Comparison of ENCODE assay signal across 9 mouse cellular contexts in genomic region chr17:23960084-23960738, GRCm38 (mm10). TPM values are rescaled to one million over a fixed set of nuclear protein-coding genes. Genes with fewer than 3 reads are reported as not detected.
DNase-seq lines count a peak whose midpoint lies in the region; ATAC-seq and TF ChIP-seq lines count a peak whose summit lies in the region.
"Had no signal": no experiment of that assay in that cellular context is flagged by ENCODE, and none has a peak within 500 bp of the region (broad histone marks: within the 10 kb centered on the region; RNA-seq: fewer than 3 reads in every experiment).

No protein-coding gene starts in this region.

- H3K9ac ChIP-seq in ES-Bruce4 (ENCODE audit: low read depth, poor library complexity, severe bottlenecking) = no peak overlapping the region
- peak overlapping the region; percentile 20; the same call in 1 of the 2 replicates for H3K9ac ChIP-seq in forebrain, embryonic 11.5 days (ENCODE audit: low read length)
- no peak overlapping the region for H3K9ac ChIP-seq in heart, embryonic 16.5 days (ENCODE audit: low read length)
- no peak overlapping the region for H3K9ac ChIP-seq in liver, embryonic 12.5 days
- H3K9ac ChIP-seq in neural tube, embryonic 12.5 days = no peak overlapping the region
- H3K9ac ChIP-seq in stomach, postnatal 0 days (ENCODE audit: low read length) = no peak overlapping the region

- H3K27me3 ChIP-seq in ES-Bruce4 (ENCODE audit: control insufficient read depth, insufficient read depth, low read length, poor library complexity, severe bottlenecking) = no peaks in the 10 kb centered on the region
- no peaks in the 10 kb centered on the region for H3K27me3 ChIP-seq in forebrain, embryonic 11.5 days (ENCODE audit: control insufficient read depth, insufficient read depth, low read length)
- no peaks in the 10 kb centered on the region for H3K27me3 ChIP-seq in heart, embryonic 16.5 days (ENCODE audit: control insufficient read depth, insufficient read depth, low read length)
- no peaks in the 10 kb centered on the region; the same call in 1 of the 2 replicates for H3K27me3 ChIP-seq in liver, embryonic 12.5 days (replicated peaks)
- H3K27me3 ChIP-seq in neural tube, embryonic 12.5 days (replicated peaks) = no peaks in the 10 kb centered on the region
- no peaks in the 10 kb centered on the region for H3K27me3 ChIP-seq in stomach, postnatal 0 days (ENCODE audit: control insufficient read depth, insufficient read depth, low read length)

- TF ChIP-seq POLR2A in ES-Bruce4 (IDR thresholded peaks at IDR 0.05; ENCODE audit: insufficient read depth, low read length) = no peak

- H3K4me2 ChIP-seq in forebrain, embryonic 11.5 days (ENCODE audit: low read depth, low read length, severe bottlenecking) = no peak overlapping the region
- H3K4me2 ChIP-seq in heart, embryonic 16.5 days (ENCODE audit: low read depth, low read length) = no peak overlapping the region
- H3K4me2 ChIP-seq in liver, embryonic 12.5 days = no peak overlapping the region
- no peak overlapping the region for H3K4me2 ChIP-seq in neural tube, embryonic 12.5 days (replicated peaks)
- H3K4me2 ChIP-seq in stomach, postnatal 0 days (replicated peaks; ENCODE audit: low read depth) = no peak overlapping the region

- no peaks in the 10 kb centered on the region for H3K4me1 ChIP-seq in ES-Bruce4 (ENCODE audit: control insufficient read depth, insufficient read depth, low read length)
- H3K4me1 ChIP-seq in forebrain, embryonic 11.5 days (replicated peaks; ENCODE audit: control insufficient read depth, insufficient read depth, low read length) = no peaks in the 10 kb centered on the region
- no peaks in the 10 kb centered on the region for H3K4me1 ChIP-seq in heart, embryonic 16.5 days (ENCODE audit: control insufficient read depth, insufficient read depth, low read length)
- no peaks in the 10 kb centered on the region for H3K4me1 ChIP-seq in liver, embryonic 12.5 days
- H3K4me1 ChIP-seq in neural tube, embryonic 12.5 days = no peaks in the 10 kb centered on the region
- H3K4me1 ChIP-seq in stomach, postnatal 0 days (replicated peaks; ENCODE audit: control insufficient read depth, insufficient read depth) = no peaks in the 10 kb centered on the region

- H3K36me3 ChIP-seq in ES-Bruce4 (ENCODE audit: control insufficient read depth, insufficient read depth, low read length, poor library complexity, severe bottlenecking) = no peaks in the 10 kb centered on the region
- H3K36me3 ChIP-seq in forebrain, embryonic 11.5 days (ENCODE audit: control insufficient read depth, insufficient read depth, low read length) = no peaks in the 10 kb centered on the region
- H3K36me3 ChIP-seq in heart, embryonic 16.5 days (ENCODE audit: control insufficient read depth, insufficient read depth) = no peaks in the 10 kb centered on the region
- H3K36me3 ChIP-seq in liver, embryonic 12.5 days = no peaks in the 10 kb centered on the region
- H3K36me3 ChIP-seq in neural tube, embryonic 12.5 days = no peaks in the 10 kb centered on the region
- no peaks in the 10 kb centered on the region for H3K36me3 ChIP-seq in stomach, postnatal 0 days (ENCODE audit: control insufficient read depth, insufficient read depth, low read length)

- no peak for TF ChIP-seq EP300 in ES-Bruce4 (IDR thresholded peaks at IDR 0.05; ENCODE audit: insufficient read depth, low read depth, low read length)
- TF ChIP-seq EP300 in stomach, postnatal 0 days (optimal IDR thresholded peaks at IDR 0.05) = no peak

- peak; percentile 98 for TF ChIP-seq CTCF in ES-Bruce4 (IDR thresholded peaks at IDR 0.05; ENCODE audit: low read depth, low read length)
- TF ChIP-seq CTCF in stomach, postnatal 0 days (IDR thresholded peaks at IDR 0.05; ENCODE audit: low read depth) = peak; percentile 100

- WGBS in forebrain, embryonic 11.5 days = 38% methylated on average over 3 of the region's 3 CpGs
- WGBS in heart, embryonic 16.5 days = 37% methylated on average over 3 of the region's 3 CpGs
- WGBS in liver, embryonic 12.5 days (ENCODE audit: insufficient replicate concordance) = 33% methylated on average over 3 of the region's 3 CpGs
- WGBS in neural tube, embryonic 12.5 days = 44% methylated on average over 3 of the region's 3 CpGs
- 36% methylated on average over 3 of the region's 3 CpGs for WGBS in stomach, postnatal 0 days

- H3K4me3 ChIP-seq in ES-Bruce4 (ENCODE audit: low read depth, low read length) = no peak overlapping the region
- H3K4me3 ChIP-seq in forebrain, embryonic 11.5 days (ENCODE audit: low read depth, low read length) = no peak overlapping the region
- H3K4me3 ChIP-seq in heart, embryonic 16.5 days (ENCODE audit: low read length) = no peak overlapping the region
- no peak overlapping the region for H3K4me3 ChIP-seq in liver, embryonic 12.5 days
- no peak overlapping the region for H3K4me3 ChIP-seq in neural tube, embryonic 12.5 days
- H3K4me3 ChIP-seq in stomach, postnatal 0 days (ENCODE audit: low read depth, low read length) = no peak overlapping the region

- DNase-seq in c-Kit-positive CD71-positive TER-119-negative erythroid progenitor cells, embryonic 14.5 days (ENCODE audit: low read depth) = peak; percentile 53
- peak; percentile 90 for DNase-seq in forebrain, embryonic 11.5 days (ENCODE audit: low spot score)
- peak; percentile 86 for DNase-seq in kidney, postnatal 14 days
- DNase-seq in stomach, postnatal 0 days (ENCODE audit: low spot score) = peak; percentile 85

- H3K9me3 ChIP-seq in ES-Bruce4 (replicated peaks; ENCODE audit: control insufficient read depth, insufficient read depth, low read length, poor library complexity, severe bottlenecking) = no peaks in the 10 kb centered on the region
- H3K9me3 ChIP-seq in forebrain, embryonic 11.5 days (ENCODE audit: control insufficient read depth, low read length) = no peaks in the 10 kb centered on the region
- H3K9me3 ChIP-seq in heart, embryonic 16.5 days (replicated peaks; ENCODE audit: control insufficient read depth, low read length) = no peaks in the 10 kb centered on the region
- no peaks in the 10 kb centered on the region for H3K9me3 ChIP-seq in liver, embryonic 12.5 days (replicated peaks)
- no peaks in the 10 kb centered on the region for H3K9me3 ChIP-seq in neural tube, embryonic 12.5 days
- H3K9me3 ChIP-seq in stomach, postnatal 0 days (ENCODE audit: control insufficient read depth, low read length) = no peaks in the 10 kb centered on the region

- no peak overlapping the region for H3K27ac ChIP-seq in ES-Bruce4 (ENCODE audit: insufficient read depth, low read length)
- H3K27ac ChIP-seq in forebrain, embryonic 11.5 days (ENCODE audit: low read depth, low read length) = no peak overlapping the region
- H3K27ac ChIP-seq in heart, embryonic 16.5 days (ENCODE audit: low read length) = no peak overlapping the region
- no peak overlapping the region for H3K27ac ChIP-seq in liver, embryonic 12.5 days
- no peak overlapping the region for H3K27ac ChIP-seq in neural tube, embryonic 12.5 days
- no peak overlapping the region for H3K27ac ChIP-seq in stomach, postnatal 0 days (replicated peaks)

- peak; percentile 93 for ATAC-seq in forebrain, embryonic 11.5 days (replicated peaks; ENCODE audit: low FRiP score)
- peak; percentile 88 for ATAC-seq in heart, embryonic 16.5 days (replicated peaks; ENCODE audit: extremely low read depth, insufficient read depth, low FRiP score)
- 0 out of 2 replicates have a peak, but pooled peaks have one; percentile 32 for ATAC-seq in liver, embryonic 12.5 days
- ATAC-seq in neural tube, embryonic 12.5 days (ENCODE audit: low FRiP score, low read depth) = peak; percentile 93
- ATAC-seq in stomach, postnatal 0 days (ENCODE audit: low FRiP score, low TSS enrichment) = peak; percentile 90

RNA-seq across cellular contexts. Expression of gene Sbpl, which starts 5.1 kb away (rescaled TPM):
- polyA plus RNA-seq in ES-Bruce4 (2011; ENCODE audit: insufficient read depth, insufficient read length, low read depth, missing spikeins) = not detected in 2 replicates
- polyA plus RNA-seq in forebrain, embryonic 11.5 days (2014; fragmentation: Nextera tagmentation; extraction: Ambion mirVana) = not detected in 2 replicates
- polyA plus RNA-seq in heart, embryonic 16.5 days (2015; fragmentation: Nextera tagmentation; extraction: Ambion mirVana) = not detected in 2 replicates
- not detected in 2 replicates for polyA plus RNA-seq in liver, embryonic 12.5 days (2016; fragmentation: Nextera tagmentation; extraction: Ambion mirVana)
- not detected in 2 replicates for polyA plus RNA-seq in neural tube, embryonic 12.5 days (2016; fragmentation: Nextera tagmentation; extraction: Ambion mirVana)
- not detected in 2 replicates for polyA plus RNA-seq in stomach, postnatal 0 days (2015; fragmentation: Nextera tagmentation; extraction: Ambion mirVana)
- polyA plus RNA-seq: liver, embryonic 16.5 days had no signal

RNA-seq across cellular contexts. Expression of gene Sbp, which starts 18.7 kb away (rescaled TPM):
- polyA plus RNA-seq in ES-Bruce4 (2011; ENCODE audit: insufficient read depth, insufficient read length, low read depth, missing spikeins) = not detected in 2 replicates
- not detected in 2 replicates for polyA plus RNA-seq in forebrain, embryonic 11.5 days (2014; fragmentation: Nextera tagmentation; extraction: Ambion mirVana)
- not detected in 2 replicates for polyA plus RNA-seq in heart, embryonic 16.5 days (2015; fragmentation: Nextera tagmentation; extraction: Ambion mirVana)
- polyA plus RNA-seq in liver, embryonic 12.5 days (2016; fragmentation: Nextera tagmentation; extraction: Ambion mirVana) = not detected in 2 replicates
- not detected in 2 replicates for polyA plus RNA-seq in neural tube, embryonic 12.5 days (2016; fragmentation: Nextera tagmentation; extraction: Ambion mirVana)
- not detected in 2 replicates for polyA plus RNA-seq in stomach, postnatal 0 days (2015; fragmentation: Nextera tagmentation; extraction: Ambion mirVana)
- polyA plus RNA-seq: liver, embryonic 16.5 days had no signal

RNA-seq across cellular contexts. Expression of gene Prss30, which starts 20.2 kb away (rescaled TPM):
- not detected in 2 replicates for polyA plus RNA-seq in ES-Bruce4 (2011; ENCODE audit: insufficient read depth, insufficient read length, low read depth, missing spikeins)
- not detected in 2 replicates for polyA plus RNA-seq in forebrain, embryonic 11.5 days (2014; fragmentation: Nextera tagmentation; extraction: Ambion mirVana)
- polyA plus RNA-seq in heart, embryonic 16.5 days (2015; fragmentation: Nextera tagmentation; extraction: Ambion mirVana) = 0.39 and 0.40 TPM in 2 replicates
- polyA plus RNA-seq in liver, embryonic 12.5 days (2016; fragmentation: Nextera tagmentation; extraction: Ambion mirVana) = not detected in 2 replicates
- not detected in 2 replicates for polyA plus RNA-seq in neural tube, embryonic 12.5 days (2016; fragmentation: Nextera tagmentation; extraction: Ambion mirVana)
- 0.08 and 0.11 TPM in 2 replicates for polyA plus RNA-seq in stomach, postnatal 0 days (2015; fragmentation: Nextera tagmentation; extraction: Ambion mirVana)

RNA-seq across cellular contexts. Expression of gene Prss22, which starts 37.7 kb away (rescaled TPM):
- 0.45 TPM in 1 of 2 replicates, not detected in the other for polyA plus RNA-seq in ES-Bruce4 (2011; ENCODE audit: insufficient read depth, insufficient read length, low read depth, missing spikeins)
- polyA plus RNA-seq in forebrain, embryonic 11.5 days (2014; fragmentation: Nextera tagmentation; extraction: Ambion mirVana) = not detected in 2 replicates
- polyA plus RNA-seq in heart, embryonic 16.5 days (2015; fragmentation: Nextera tagmentation; extraction: Ambion mirVana) = 0.15 TPM in 1 of 2 replicates, not detected in the other
- not detected in 2 replicates for polyA plus RNA-seq in liver, embryonic 12.5 days (2016; fragmentation: Nextera tagmentation; extraction: Ambion mirVana)
- polyA plus RNA-seq in neural tube, embryonic 12.5 days (2016; fragmentation: Nextera tagmentation; extraction: Ambion mirVana) = 0.24 TPM in 1 of 2 replicates, not detected in the other
- polyA plus RNA-seq in stomach, postnatal 0 days (2015; fragmentation: Nextera tagmentation; extraction: Ambion mirVana) = 3.4 and 4.8 TPM in 2 replicates
- polyA plus RNA-seq: liver, embryonic 16.5 days had no signal

RNA-seq across cellular contexts. Expression of gene Dcpp3, which starts 43.0 kb away (rescaled TPM):
- polyA plus RNA-seq in ES-Bruce4 (2011; ENCODE audit: insufficient read depth, insufficient read length, low read depth, missing spikeins) = not detected in 2 replicates
- not detected in 2 replicates for polyA plus RNA-seq in forebrain, embryonic 11.5 days (2014; fragmentation: Nextera tagmentation; extraction: Ambion mirVana)
- not detected in 2 replicates for polyA plus RNA-seq in heart, embryonic 16.5 days (2015; fragmentation: Nextera tagmentation; extraction: Ambion mirVana)
- not detected in 2 replicates for polyA plus RNA-seq in liver, embryonic 12.5 days (2016; fragmentation: Nextera tagmentation; extraction: Ambion mirVana)
- polyA plus RNA-seq in neural tube, embryonic 12.5 days (2016; fragmentation: Nextera tagmentation; extraction: Ambion mirVana) = not detected in 2 replicates
- not detected in 2 replicates for polyA plus RNA-seq in stomach, postnatal 0 days (2015; fragmentation: Nextera tagmentation; extraction: Ambion mirVana)
- polyA plus RNA-seq: liver, embryonic 16.5 days had no signal

Comparison
In these comparisons a context has a peak if more than half of its experiments do, and no peak if none do; other contexts are left out.
1. ATAC-seq: peak in every context shown above with its lines; median percentile 93 in forebrain, embryonic 11.5 days; 93 in neural tube, embryonic 12.5 days; 90 in stomach, postnatal 0 days; 88 in heart, embryonic 16.5 days; 32 in liver, embryonic 12.5 days.